Mouse (Mus musculus): Measurements from ENCODE around the gene Sorbs1. TPM values are rescaled to one million over a fixed set of nuclear protein-coding genes. Genes with fewer than 3 reads are reported as not detected.
A peak's percentile ranks its signal among the peaks of the same experiment; 100 is the strongest.

Gene Sorbs1
- polyA plus RNA-seq, 1 experiment from 2014 or later, result 94.7 TPM

GRCm38 (mm10) chr19:40415725-40416124 lies 97.9 kb downstream of the Sorbs1 start:
- Histone ChIP-seq H3K4me2 (no peak overlapping the region), H3K27ac (replicated peaks) (no peak overlapping the region), H3K4me1 (peaks cover 15% of the 10 kb centered on the region), H3K9me3 (replicated peaks) (no peaks in the 10 kb centered on the region), H3K4me3 (replicated peaks) (no peak overlapping the region), H3K27me3 (replicated peaks) (no peaks in the 10 kb centered on the region), H3K36me3 (no peaks in the 10 kb centered on the region), H3K9ac (replicated peaks) (no peak overlapping the region)
- no peak for ATAC-seq (ENCODE audit: low FRiP score)
- WGBS, result 91% methylated on average over 1 of the region's 1 CpGs

- no peak; the same call in 1 of the 2 replicates for ATAC-seq (ENCODE audit: low FRiP score)
- no peaks in the 10 kb centered on the region for H3K36me3 ChIP-seq
- H3K9me3 ChIP-seq (replicated peaks), result no peaks in the 10 kb centered on the region
- no peak overlapping the region for H3K4me3 ChIP-seq (replicated peaks)
- WGBS, result 60% methylated on average over 11 of the region's 11 CpGs
- no peak overlapping the region for H3K4me2 ChIP-seq
- H3K27me3 ChIP-seq (replicated peaks), result no peaks in the 10 kb centered on the region
- H3K27ac ChIP-seq (replicated peaks), result peak overlapping the region; percentile 29
- H3K9ac ChIP-seq (replicated peaks), result no peak overlapping the region
- H3K4me1 ChIP-seq, result peaks cover 18% of the 10 kb centered on the region
These were observed 98.6 kb downstream of the Sorbs1 start for GRCm38 (mm10) chr19:40414798-40415475.

DNA sequence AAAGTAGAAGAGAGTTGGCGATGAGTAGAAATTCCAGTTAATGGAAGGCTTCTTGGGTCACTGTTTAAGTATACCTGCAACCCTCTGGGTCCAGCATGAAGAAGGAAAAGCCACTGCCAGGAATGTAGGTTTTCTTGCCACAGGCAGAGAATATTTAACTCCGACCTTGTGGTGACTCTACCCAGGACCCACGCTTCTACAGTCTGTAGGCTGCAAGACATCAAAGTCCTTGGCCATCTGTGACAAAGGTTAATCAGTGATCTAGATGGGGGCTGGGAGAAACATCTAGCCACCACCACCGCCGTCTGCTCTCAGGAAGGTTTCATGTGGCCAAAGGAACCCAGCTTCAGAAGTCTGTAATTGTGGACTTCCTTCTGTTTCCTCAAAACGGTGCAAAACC lies 99.2 kb downstream of the Sorbs1 start:
- Histone ChIP-seq H3K4me1 (peaks cover 18% of the 10 kb centered on the region), H3K27ac (replicated peaks) (no peak overlapping the region), H3K4me2 (no peak overlapping the region), H3K4me3 (replicated peaks) (no peak overlapping the region), H3K9me3 (replicated peaks) (no peaks in the 10 kb centered on the region), H3K9ac (replicated peaks) (no peak overlapping the region), H3K36me3 (no peaks in the 10 kb centered on the region), H3K27me3 (replicated peaks) (no peaks in the 10 kb centered on the region)
- 80% methylated on average over 6 of the region's 6 CpGs for WGBS
- no peak for ATAC-seq (ENCODE audit: low FRiP score)

- Histone ChIP-seq H3K36me3 (no peaks in the 10 kb centered on the region), H3K27me3 (replicated peaks) (no peaks in the 10 kb centered on the region), H3K4me2 (no peak overlapping the region), H3K9me3 (replicated peaks) (no peaks in the 10 kb centered on the region), H3K27ac (replicated peaks) (no peak overlapping the region), H3K4me3 (replicated peaks) (no peak overlapping the region), H3K9ac (replicated peaks) (no peak overlapping the region), H3K4me1 (peaks cover 14% of the 10 kb centered on the region)
- no peak for ATAC-seq (ENCODE audit: low FRiP score)
- WGBS, result 59% methylated on average over 6 of the region's 6 CpGs
These were observed 102.2 kb downstream of the Sorbs1 start for GRCm38 (mm10) chr19:40411379-40411813.

- Histone ChIP-seq H3K9ac (replicated peaks) (no peak overlapping the region), H3K9me3 (replicated peaks) (no peaks in the 10 kb centered on the region), H3K4me1 (peaks cover 14% of the 10 kb centered on the region), H3K27ac (replicated peaks) (no peak overlapping the region), H3K4me3 (replicated peaks) (no peak overlapping the region), H3K36me3 (no peaks in the 10 kb centered on the region), H3K27me3 (replicated peaks) (no peaks in the 10 kb centered on the region), H3K4me2 (no peak overlapping the region)
- ATAC-seq (ENCODE audit: low FRiP score), result no peak
- WGBS, result 77% methylated on average over 4 of the region's 4 CpGs
These were observed 103.1 kb downstream of the Sorbs1 start for GRCm38 (mm10) chr19:40410511-40410910.

GRCm38 (mm10) chr19:40410109-40410508 lies 103.5 kb downstream of the Sorbs1 start:
- no peak overlapping the region for H3K4me3 ChIP-seq (replicated peaks)
- peak overlapping the region; percentile 24; the same call in 1 of the 2 replicates for H3K27ac ChIP-seq (replicated peaks)
- no peaks in the 10 kb centered on the region for H3K9me3 ChIP-seq (replicated peaks)
- H3K9ac ChIP-seq (replicated peaks), result no peak overlapping the region
- peaks cover 10% of the 10 kb centered on the region for H3K4me1 ChIP-seq
- H3K4me2 ChIP-seq, result no peak overlapping the region
- 69% methylated on average over 9 of the region's 9 CpGs for WGBS
- H3K27me3 ChIP-seq (replicated peaks), result no peaks in the 10 kb centered on the region
- no peaks in the 10 kb centered on the region for H3K36me3 ChIP-seq
- ATAC-seq (ENCODE audit: low FRiP score), result no peak

- Histone ChIP-seq H3K4me1 (peaks cover 8% of the 10 kb centered on the region; the same call in 1 of the 2 replicates), H3K4me2 (no peak overlapping the region), H3K27ac (replicated peaks) (0 out of 2 replicates have a peak overlapping the region, but pooled peaks have one; percentile 24), H3K9me3 (replicated peaks) (no peaks in the 10 kb centered on the region), H3K27me3 (replicated peaks) (no peaks in the 10 kb centered on the region), H3K4me3 (replicated peaks) (no peak overlapping the region), H3K9ac (replicated peaks) (no peak overlapping the region), H3K36me3 (no peaks in the 10 kb centered on the region)
- no peak for ATAC-seq (ENCODE audit: low FRiP score)
- whole genome bisulfite sequencing, result 75% methylated on average over 11 of the region's 11 CpGs
These were observed 104.0 kb downstream of the Sorbs1 start for GRCm38 (mm10) chr19:40409500-40410035.

DNA sequence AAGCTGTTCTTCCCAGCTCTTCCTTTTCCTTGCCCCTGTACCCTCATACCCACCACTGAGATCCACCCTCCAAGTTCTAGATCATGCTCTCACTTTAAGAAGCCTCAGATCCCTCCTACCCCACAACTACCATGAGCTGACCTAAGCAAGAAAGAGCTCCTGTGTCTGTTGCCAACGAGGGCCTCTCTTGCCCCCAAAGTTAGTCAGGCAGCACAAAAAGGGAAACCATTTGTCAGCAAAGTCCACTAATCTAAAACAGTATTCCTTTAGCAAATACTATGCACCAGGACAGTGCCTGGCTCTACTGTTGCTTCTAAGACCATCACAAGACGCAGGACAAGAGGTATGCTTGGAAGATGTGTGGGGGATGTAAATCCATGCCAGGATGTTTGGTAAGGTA lies 106.4 kb downstream of the Sorbs1 start:
- Histone ChIP-seq H3K4me3 (replicated peaks) (no peak overlapping the region), H3K36me3 (no peaks in the 10 kb centered on the region), H3K4me1 (peaks cover 8% of the 10 kb centered on the region; the same call in 1 of the 2 replicates), H3K27ac (replicated peaks) (no peak overlapping the region), H3K9me3 (replicated peaks) (no peaks in the 10 kb centered on the region), H3K9ac (replicated peaks) (no peak overlapping the region), H3K27me3 (replicated peaks) (no peaks in the 10 kb centered on the region), H3K4me2 (no peak overlapping the region)
- 81% methylated on average over 2 of the region's 2 CpGs for WGBS
- ATAC-seq (ENCODE audit: low FRiP score), result no peak

DNA sequence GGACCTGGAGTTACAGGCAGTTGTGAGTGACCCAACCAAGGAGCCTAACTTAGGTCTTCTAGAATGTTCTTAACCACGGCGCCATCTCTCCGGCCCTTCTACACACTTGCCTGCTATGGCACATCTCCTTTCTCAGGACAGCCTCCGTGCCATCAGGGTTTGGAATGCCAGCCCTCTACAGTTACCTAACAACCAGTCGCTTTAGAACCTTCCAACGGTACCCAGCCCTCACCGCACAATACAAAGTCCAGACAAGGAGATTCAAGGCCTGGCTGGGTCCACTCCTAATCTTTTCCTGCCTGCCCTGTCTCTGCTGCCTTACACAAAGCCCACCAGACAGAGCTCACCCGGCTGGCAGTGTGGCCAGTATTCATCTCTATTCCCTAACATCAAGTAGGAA lies 106.9 kb downstream of the Sorbs1 start:
- Histone ChIP-seq H3K9me3 (replicated peaks) (no peaks in the 10 kb centered on the region), H3K27me3 (replicated peaks) (no peaks in the 10 kb centered on the region), H3K4me2 (no peak overlapping the region), H3K27ac (replicated peaks) (no peak overlapping the region), H3K4me1 (peaks cover 8% of the 10 kb centered on the region; the same call in 1 of the 2 replicates), H3K36me3 (no peaks in the 10 kb centered on the region), H3K4me3 (replicated peaks) (no peak overlapping the region), H3K9ac (replicated peaks) (no peak overlapping the region)
- WGBS, result 93% methylated on average over 8 of the region's 8 CpGs
- no peak for ATAC-seq (ENCODE audit: low FRiP score)

- H3K9ac ChIP-seq (replicated peaks), result no peak overlapping the region
- H3K4me2 ChIP-seq, result no peak overlapping the region
- no peak for ATAC-seq (ENCODE audit: low FRiP score)
- no peaks in the 10 kb centered on the region for H3K9me3 ChIP-seq (replicated peaks)
- H3K36me3 ChIP-seq, result no peaks in the 10 kb centered on the region
- H3K27me3 ChIP-seq (replicated peaks), result no peaks in the 10 kb centered on the region
- peaks cover 4% of the 10 kb centered on the region; the same call in 1 of the 2 replicates for H3K4me1 ChIP-seq
- H3K27ac ChIP-seq (replicated peaks), result peak overlapping the region; percentile 38; the same call in 1 of the 2 replicates
- 73% methylated on average over 11 of the region's 11 CpGs for WGBS
- H3K4me3 ChIP-seq (replicated peaks), result no peak overlapping the region
These were observed 107.8 kb downstream of the Sorbs1 start for GRCm38 (mm10) chr19:40405808-40406207.

DNA sequence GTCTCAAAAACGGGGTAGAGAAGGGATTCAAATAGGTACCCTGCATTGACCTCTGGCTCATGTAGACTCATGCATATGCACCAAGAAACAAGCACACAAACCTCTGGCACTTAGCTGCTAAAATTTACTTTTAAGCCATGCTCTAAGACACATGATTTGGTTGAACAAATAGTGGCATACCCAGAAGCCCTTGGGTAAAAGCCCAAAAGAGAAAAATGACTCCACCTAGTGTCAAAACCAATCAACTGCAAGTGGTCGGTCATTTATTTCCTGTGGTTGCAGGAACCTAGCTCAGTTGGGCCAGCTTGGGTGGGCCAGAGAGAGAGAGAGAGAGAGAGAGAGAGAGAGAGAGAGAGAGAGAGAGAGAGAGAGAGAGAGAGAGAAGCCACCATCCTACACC lies 109.0 kb downstream of the Sorbs1 start:
- Histone ChIP-seq H3K9ac (replicated peaks) (no peak overlapping the region), H3K4me3 (replicated peaks) (no peak overlapping the region), H3K4me1 (no peaks in the 10 kb centered on the region), H3K4me2 (no peak overlapping the region), H3K9me3 (replicated peaks) (no peaks in the 10 kb centered on the region), H3K27ac (replicated peaks) (no peak overlapping the region), H3K27me3 (replicated peaks) (no peaks in the 10 kb centered on the region), H3K36me3 (no peaks in the 10 kb centered on the region)
- WGBS, result 87% methylated on average over 2 of the region's 2 CpGs
- no peak for ATAC-seq (ENCODE audit: low FRiP score)

GRCm38 (mm10) chr19:40403999-40404398 lies 109.6 kb downstream of the Sorbs1 start:
- WGBS, result 92% methylated on average over 4 of the region's 4 CpGs
- no peaks in the 10 kb centered on the region for H3K4me1 ChIP-seq
- H3K4me3 ChIP-seq (replicated peaks), result no peak overlapping the region
- no peaks in the 10 kb centered on the region for H3K27me3 ChIP-seq (replicated peaks)
- no peak for ATAC-seq (ENCODE audit: low FRiP score)
- no peak overlapping the region for H3K9ac ChIP-seq (replicated peaks)
- no peak overlapping the region for H3K4me2 ChIP-seq
- H3K9me3 ChIP-seq (replicated peaks), result no peaks in the 10 kb centered on the region
- H3K36me3 ChIP-seq, result no peaks in the 10 kb centered on the region
- H3K27ac ChIP-seq (replicated peaks), result no peak overlapping the region

Measured in neural tube, embryonic 15.5 days (tissue).